Mouse (Mus musculus) heart, embryonic 12.5 days (tissue): ENCODE data around the gene Arhgef12. TPM values are rescaled to one million over a fixed set of nuclear protein-coding genes. Genes with fewer than 3 reads are reported as not detected.
A peak's percentile ranks its signal among the peaks of the same experiment; 100 is the strongest.
"Not testable (repeated sequence)": the region's sequence is repeated elsewhere in the genome, so short reads cannot be mapped to it uniquely, and the experiment has no call there.

ENCODE experiments used
- ATAC-seq: fragments of 200-750 bp; cut with Nextera tagmentation; 2 replicates; pipeline ENCODE4 v1.8.0; 2017; ENCODE audit warnings: moderate TSS enrichment, moderate library complexity; ENCODE audit not compliant: insufficient number of reproducible peaks, low FRiP score
- H3K27ac ChIP-seq: fragments of 300-500 bp; sonication (generic); 2 replicates; pipeline ENCODE4 v1.5.1; 2016; ENCODE audit warnings: mild to moderate bottlenecking, moderate library complexity; ENCODE audit not compliant: poor library complexity, severe bottlenecking
- H3K27me3 ChIP-seq: fragments of 300-500 bp; sonication (generic); replicated peaks from 2 replicates; pipeline ENCODE4 v1.6.1; 2016; ENCODE audit warnings: mild to moderate bottlenecking, moderate library complexity
- H3K36me3 ChIP-seq: fragments of 300-500 bp; sonication (generic); 2 replicates; pipeline ENCODE4 v1.6.1; 2016; ENCODE audit warnings: mild to moderate bottlenecking, moderate library complexity
- H3K4me1 ChIP-seq: fragments of 300-500 bp; sonication (generic); replicated peaks from 2 replicates; pipeline ENCODE4 v1.6.1; 2016; ENCODE audit warnings: mild to moderate bottlenecking
- H3K4me2 ChIP-seq: fragments of 300-500 bp; sonication (generic); 2 replicates; pipeline ENCODE4 v1.6.1; 2016; ENCODE audit warnings: mild to moderate bottlenecking, moderate library complexity
- H3K4me3 ChIP-seq: fragments of 300-500 bp; sonication (generic); 2 replicates; pipeline ENCODE4 v1.5.1; 2016; ENCODE audit warnings: mild to moderate bottlenecking
- H3K9ac ChIP-seq: fragments of 300-500 bp; sonication (generic); 2 replicates; pipeline ENCODE4 v1.6.1; 2016; ENCODE audit warnings: mild to moderate bottlenecking, moderate library complexity
- H3K9me3 ChIP-seq: fragments of 300-500 bp; sonication (generic); replicated peaks from 2 replicates; pipeline ENCODE4 v1.6.1; 2016; ENCODE audit warnings: mild to moderate bottlenecking, moderate library complexity
- WGBS: fragments of 180-500 bp; shearing (Covaris S2); methylation state at CpG from one replicate; pipeline ENCODE4 v1.1.7; 2016; 5-methylcytosine and 5-hydroxymethylcytosine counted together
- polyA plus RNA-seq: library from polyadenylated mRNA; unstranded; fragments of >200 nt; fragmentation: Nextera tagmentation; extraction: Ambion mirVana; gene quantifications from 2 replicates; pipeline ENCODE4 v1.2.1, GENCODE M21; 2016

Arhgef12 gene
- polyA plus RNA-seq, 1 experiment from 2014 or later: 13.9 TPM

- WGBS: 88% methylated on average over 11 of the region's 11 CpGs
- H3K36me3 ChIP-seq: peaks cover 73% of the 10 kb centered on the region
- ATAC-seq: no peak
Measured at GRCm38 (mm10) chr9:43000595-43001250, 106.3 kb downstream of the Arhgef12 start.

GRCm38 (mm10) chr9:43000070-43000469 lies 107.0 kb downstream of the Arhgef12 start:
- no peak overlapping the region for H3K9ac ChIP-seq
- no peaks in the 10 kb centered on the region for H3K4me1 ChIP-seq
- H3K36me3 ChIP-seq: peaks cover 75% of the 10 kb centered on the region
- WGBS: 87% methylated on average over 1 of the region's 1 CpGs
- H3K4me3 ChIP-seq: no peak overlapping the region
- H3K9me3 ChIP-seq: no peaks in the 10 kb centered on the region
- ATAC-seq: no peak
- H3K27ac ChIP-seq: no peak overlapping the region
- H3K27me3 ChIP-seq: no peaks in the 10 kb centered on the region
- no peak overlapping the region for H3K4me2 ChIP-seq

More at GRCm38 (mm10) chr9:43000595-43001250, 106.3 kb downstream of the Arhgef12 start:
- Histone ChIP-seq H3K4me2 (no peak overlapping the region), H3K9me3 (no peaks in the 10 kb centered on the region), H3K27me3 (no peaks in the 10 kb centered on the region), H3K4me1 (no peaks in the 10 kb centered on the region), H3K4me3 (no peak overlapping the region), H3K27ac (no peak overlapping the region), H3K9ac (no peak overlapping the region)

- no peak for ATAC-seq
Measured at GRCm38 (mm10) chr9:42997526-42997925, 109.5 kb downstream of the Arhgef12 start.

GRCm38 (mm10) chr9:42995298-42995697 lies 111.7 kb downstream of the Arhgef12 start:
- no peak for ATAC-seq
- Histone ChIP-seq H3K4me2 (no peak overlapping the region), H3K4me1 (peaks cover 7% of the 10 kb centered on the region; the same call in 1 of the 2 replicates), H3K4me3 (no peak overlapping the region), H3K9me3 (no peaks in the 10 kb centered on the region), H3K9ac (no peak overlapping the region), H3K27ac (no peak overlapping the region), H3K36me3 (peaks cover 71% of the 10 kb centered on the region), H3K27me3 (no peaks in the 10 kb centered on the region)
- 89% methylated on average over 11 of the region's 11 CpGs for WGBS

More at GRCm38 (mm10) chr9:42997526-42997925, 109.5 kb downstream of the Arhgef12 start:
- Histone ChIP-seq H3K27ac (no peak overlapping the region), H3K4me2 (no peak overlapping the region), H3K4me1 (peaks cover 7% of the 10 kb centered on the region; the same call in 1 of the 2 replicates), H3K4me3 (no peak overlapping the region), H3K36me3 (peaks cover 70% of the 10 kb centered on the region), H3K9ac (no peak overlapping the region), H3K27me3 (no peaks in the 10 kb centered on the region), H3K9me3 (no peaks in the 10 kb centered on the region)
- 82% methylated on average over 6 of the region's 6 CpGs for WGBS

GRCm38 (mm10) chr9:42994708-42995107 lies 112.3 kb downstream of the Arhgef12 start:
- Histone ChIP-seq H3K9me3 (no peaks in the 10 kb centered on the region), H3K36me3 (peaks cover 72% of the 10 kb centered on the region), H3K4me2 (no peak overlapping the region), H3K4me3 (no peak overlapping the region), H3K9ac (no peak overlapping the region), H3K27ac (no peak overlapping the region), H3K27me3 (no peaks in the 10 kb centered on the region), H3K4me1 (peaks cover 7% of the 10 kb centered on the region; the same call in 1 of the 2 replicates)
- ATAC-seq: no peak
- WGBS: 80% methylated on average over 4 of the region's 4 CpGs

- H3K27ac ChIP-seq: peak overlapping the region; percentile 54; the same call in 1 of the 2 replicates
- no peaks in the 10 kb centered on the region for H3K27me3 ChIP-seq
- H3K9ac ChIP-seq: no peak overlapping the region
- peaks cover 67% of the 10 kb centered on the region for H3K36me3 ChIP-seq
- no peaks in the 10 kb centered on the region for H3K9me3 ChIP-seq
- no peak overlapping the region for H3K4me2 ChIP-seq
- WGBS: 53% methylated on average over 4 of the region's 4 CpGs
- peaks cover 7% of the 10 kb centered on the region; the same call in 1 of the 2 replicates for H3K4me1 ChIP-seq
- H3K4me3 ChIP-seq: no peak overlapping the region
- no peak for ATAC-seq
Measured at GRCm38 (mm10) chr9:42993659-42994058, 113.4 kb downstream of the Arhgef12 start.

GRCm38 (mm10) chr9:42987988-42988387 lies 119.1 kb downstream of the Arhgef12 start:
- Histone ChIP-seq H3K36me3 (peaks cover 70% of the 10 kb centered on the region), H3K27me3 (no peaks in the 10 kb centered on the region), H3K9me3 (no peaks in the 10 kb centered on the region), H3K4me1 (no peaks in the 10 kb centered on the region), H3K4me3 (no peak overlapping the region), H3K27ac (no peak overlapping the region), H3K4me2 (no peak overlapping the region), H3K9ac (no peak overlapping the region)
- no peak for ATAC-seq
- 87% methylated on average over 4 of the region's 4 CpGs for WGBS

GRCm38 (mm10) chr9:42968894-42969521 lies 138.0 kb downstream of the Arhgef12 start:
- Histone ChIP-seq H3K4me2 (no peak overlapping the region), H3K4me3 (no peak overlapping the region), H3K9me3 (no peaks in the 10 kb centered on the region), H3K9ac (no peak overlapping the region), H3K27ac (no peak overlapping the region), H3K4me1 (peaks cover 4% of the 10 kb centered on the region; the same call in 1 of the 2 replicates), H3K36me3 (peaks cover 71% of the 10 kb centered on the region), H3K27me3 (no peaks in the 10 kb centered on the region)
- ATAC-seq: no peak
- 71% methylated on average over 11 of the region's 11 CpGs for WGBS

GRCm38 (mm10) chr9:42967731-42968130 lies 139.3 kb downstream of the Arhgef12 start:
- Histone ChIP-seq H3K27me3 (no peaks in the 10 kb centered on the region), H3K9me3 (no peaks in the 10 kb centered on the region), H3K4me3 (no peak overlapping the region), H3K4me1 (peaks cover 4% of the 10 kb centered on the region; the same call in 1 of the 2 replicates), H3K36me3 (peaks cover 62% of the 10 kb centered on the region), H3K27ac (no peak overlapping the region), H3K4me2 (no peak overlapping the region), H3K9ac (no peak overlapping the region)
- no peak for ATAC-seq
- 55% methylated on average over 9 of the region's 9 CpGs for WGBS

- H3K4me2 ChIP-seq, H3K9ac ChIP-seq, ATAC-seq, H3K27me3 ChIP-seq, H3K4me3 ChIP-seq, H3K4me1 ChIP-seq, H3K27ac ChIP-seq, H3K9me3 ChIP-seq: not testable (repeated sequence)
- H3K36me3 ChIP-seq: peaks cover 34% of the 10 kb centered on the region
- WGBS: 81% methylated on average over 3 of the region's 3 CpGs
Measured at GRCm38 (mm10) chr9:42964809-42965208, 142.2 kb downstream of the Arhgef12 start.

- H3K9ac ChIP-seq: no peak overlapping the region
- H3K36me3 ChIP-seq: peaks cover 30% of the 10 kb centered on the region
- no peak for ATAC-seq
- no peak overlapping the region for H3K4me3 ChIP-seq
- no peaks in the 10 kb centered on the region for H3K9me3 ChIP-seq
- 93% methylated on average over 12 of the region's 12 CpGs for WGBS
- H3K27me3 ChIP-seq: no peaks in the 10 kb centered on the region
- H3K4me1 ChIP-seq: peaks cover 4% of the 10 kb centered on the region; the same call in 1 of the 2 replicates
- H3K27ac ChIP-seq: no peak overlapping the region
- H3K4me2 ChIP-seq: no peak overlapping the region
Measured at GRCm38 (mm10) chr9:42964366-42964765, 142.7 kb downstream of the Arhgef12 start.
